Mouse (Mus musculus): ENCODE results near the gene Gm3139. TPM values are rescaled to one million over a fixed set of nuclear protein-coding genes. Genes with fewer than 3 reads are reported as not detected.
"Not testable (repeated sequence)": the region's sequence is repeated elsewhere in the genome, so short reads cannot be mapped to it uniquely, and the experiment has no call there.

Gm3139 gene
- polyA plus RNA-seq (2012; fragmentation: generic; extraction: Trizol): not detected

DNA sequence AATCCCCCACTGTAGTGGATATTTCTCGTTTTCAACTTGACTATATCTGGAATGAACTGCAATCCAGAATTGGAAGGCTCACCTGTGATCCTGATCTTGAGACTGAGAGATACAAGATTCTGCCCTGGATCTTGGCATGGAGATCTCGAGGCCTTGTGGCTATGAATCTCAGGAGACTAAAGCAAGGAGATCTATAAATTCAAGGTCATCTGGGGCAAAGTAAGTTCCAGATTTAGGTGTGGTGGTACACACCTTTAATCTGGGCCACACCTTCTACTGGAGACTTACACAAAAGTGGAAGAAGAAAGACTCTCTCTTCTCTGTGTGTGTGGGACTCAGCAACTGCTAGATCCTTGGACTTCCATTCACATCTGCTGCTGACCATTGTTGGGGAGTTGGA is at the start of gene Gm3139:
TSS of gene Gm3139 (plus strand) at position 301 of the 400 bp plus-strand sequence.
- not testable (repeated sequence) for H3ac ChIP-seq (ENCODE audit: control insufficient read depth, insufficient read length)

More for the DNA sequence above, at the start of gene Gm3139:
- H3K4me2 ChIP-seq (ENCODE audit: low read depth); H3K36me3 ChIP-seq (ENCODE audit: control insufficient read depth, insufficient read depth); H3K4me3 ChIP-seq; H3K79me2 ChIP-seq (ENCODE audit: control insufficient read depth, insufficient read depth); H3K27me3 ChIP-seq (ENCODE audit: control insufficient read depth, insufficient read depth, insufficient read length): not testable (repeated sequence)

Other genes starting within 250 kb of the Gm3139 start
- not detected for gene A430089I19Rik, start 219.5 kb upstream of the Gm3139 start, polyA plus RNA-seq (2012; fragmentation: generic; extraction: Trizol)
- gene Gm6502, start 211.9 kb upstream of the Gm3139 start, polyA plus RNA-seq (2012; fragmentation: generic; extraction: Trizol): not detected
- not detected for gene AA792892, start 186.5 kb upstream of the Gm3139 start, polyA plus RNA-seq (2012; fragmentation: generic; extraction: Trizol)
- gene Gm7682, start 80.5 kb upstream of the Gm3139 start, polyA plus RNA-seq (2012; fragmentation: generic; extraction: Trizol): not detected
- gene Gm3147, start 90.1 kb downstream of the Gm3139 start, polyA plus RNA-seq (2012; fragmentation: generic; extraction: Trizol): not detected
- gene Gm6509, start 97.7 kb downstream of the Gm3139 start, polyA plus RNA-seq (2012; fragmentation: generic; extraction: Trizol): not detected
- gene Gm6205, start 122.1 kb downstream of the Gm3139 start, polyA plus RNA-seq (2012; fragmentation: generic; extraction: Trizol): not detected

Measured in myocyte (in vitro differentiated cells).